Mouse (Mus musculus) inflammation-experienced regulatory T-cells, adult 6 months (primary cell): ENCODE results near the gene Mms19. TPM values are rescaled to one million over a fixed set of nuclear protein-coding genes. Genes with fewer than 3 reads are reported as not detected.
A peak's percentile ranks its signal among the peaks of the same experiment; 100 is the strongest.
"Not testable (repeated sequence)": the region's sequence is repeated elsewhere in the genome, so short reads cannot be mapped to it uniquely, and the experiment has no call there.

ENCODE experiments used
- ATAC-seq: one replicate; pipeline ENCODE4 v1.8.0; 2017
- polyA plus RNA-seq, 3 experiments: library from polyadenylated mRNA; unstranded; fragments of 100-300 nt; shearing (Covaris generic); gene quantifications; one replicate each; pipeline ENCODE4 v1.2.1; 2017

The Mms19 gene
- polyA plus RNA-seq, 3 experiments from 2014 or later: 58.6 to 97.5 (median 79.2) TPM

DNA sequence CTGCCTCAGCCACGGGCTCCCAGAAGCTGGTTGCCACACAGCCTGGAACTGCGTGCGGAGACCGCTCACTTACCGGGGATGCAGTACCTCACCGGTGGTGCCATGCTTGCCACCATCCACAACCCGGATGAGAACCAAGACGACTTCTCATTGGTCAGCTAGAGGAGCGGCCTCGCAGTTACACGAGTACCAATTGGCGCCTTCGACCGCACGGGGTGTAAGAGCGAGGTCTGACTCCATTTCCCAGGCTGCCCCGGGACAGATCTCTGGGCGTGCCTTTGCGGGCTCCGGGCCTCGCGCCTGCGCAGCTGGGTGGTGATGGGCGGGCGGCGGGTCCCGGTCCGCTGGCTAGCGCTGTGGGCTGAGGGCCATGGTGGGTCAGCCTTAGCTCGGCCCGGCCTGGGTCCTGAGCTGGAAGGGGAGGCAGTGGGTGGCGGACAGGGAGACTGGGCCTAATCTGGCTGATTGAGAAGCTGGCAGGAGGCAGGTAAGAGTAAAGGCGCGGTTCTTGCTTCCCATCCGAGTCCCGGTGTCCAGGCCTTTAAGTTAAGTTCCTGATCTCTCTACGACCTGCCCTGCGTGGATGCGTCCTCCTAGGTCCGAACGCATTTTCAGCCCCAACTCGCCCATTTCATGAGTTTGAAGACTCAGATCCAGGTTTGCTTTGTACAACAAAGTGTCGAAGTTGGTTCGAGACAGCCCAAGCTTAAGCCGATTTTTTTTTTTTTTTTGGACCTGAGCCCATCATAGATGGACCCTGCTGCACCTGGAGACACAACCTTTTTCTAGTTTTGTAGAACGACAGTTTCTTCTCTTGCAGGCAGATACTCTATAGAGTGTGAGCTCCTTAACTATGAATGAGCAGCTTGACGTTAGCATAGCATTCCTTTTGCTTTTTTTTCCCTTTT, 47.5 kb downstream of the Mms19 start, which contains the start of the genes Exosc1 and Zdhhc16:
Gene Exosc1 (minus strand): TSS at position 245 of the 908 bp plus-strand sequence.
Gene Zdhhc16 (plus strand): TSS at position 302 of the 908 bp plus-strand sequence.
- ATAC-seq: peak; percentile 99

- ATAC-seq: peak; percentile 31
These were observed 48.3 kb downstream of the Mms19 start for GRCm38 (mm10) chr19:41932686-41933085.

DNA sequence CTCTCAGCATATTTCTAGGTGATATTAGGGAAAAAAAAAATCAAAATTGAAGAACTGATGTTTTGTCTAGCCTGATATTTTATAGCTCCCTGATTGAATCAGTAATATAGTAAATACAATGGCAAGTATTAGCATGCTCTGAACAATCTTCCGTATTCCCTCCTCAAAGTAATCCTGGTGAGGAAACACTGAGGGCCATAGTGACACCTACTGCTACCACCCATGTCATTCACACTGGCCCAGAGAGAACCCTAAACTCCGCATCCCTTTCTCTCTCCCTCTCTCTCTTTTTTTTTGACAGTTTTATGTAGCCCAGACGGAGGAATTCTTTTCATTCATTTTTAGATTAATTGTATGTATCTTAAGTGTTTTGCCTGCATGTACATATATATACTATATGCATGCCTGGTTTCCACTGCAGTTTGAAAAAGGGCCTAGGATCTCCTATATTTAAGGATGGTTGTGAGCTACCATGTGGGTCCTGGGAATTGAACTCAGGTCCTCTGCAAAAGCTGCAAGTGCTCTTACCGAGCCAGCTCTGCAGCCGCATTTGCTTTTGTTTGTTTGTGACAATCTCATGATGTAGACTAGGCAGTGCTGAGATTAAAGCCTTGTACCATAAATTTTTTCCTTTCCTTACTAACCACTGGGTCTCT, 60.4 kb downstream of the Mms19 start:
- ATAC-seq: no peak

DNA sequence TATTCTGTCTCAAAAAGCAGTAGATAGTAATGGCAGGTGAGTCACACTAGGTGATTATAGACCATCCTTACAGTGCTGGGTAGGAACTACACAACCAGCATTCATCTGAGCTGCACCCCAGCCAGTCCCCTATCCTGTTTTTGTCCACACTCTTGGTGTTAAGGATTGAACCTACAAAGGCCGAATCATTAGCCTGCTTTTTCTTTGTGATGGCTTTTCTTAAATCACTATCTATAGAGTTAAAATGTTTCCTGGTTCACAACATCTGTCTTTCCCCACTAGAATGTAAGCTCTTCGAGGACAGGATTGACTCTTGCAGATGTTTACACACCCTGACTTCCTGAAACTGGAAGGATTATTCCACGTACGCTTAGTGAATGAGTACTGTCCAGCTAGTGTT, 61.5 kb downstream of the Mms19 start:
- no peak for ATAC-seq

DNA sequence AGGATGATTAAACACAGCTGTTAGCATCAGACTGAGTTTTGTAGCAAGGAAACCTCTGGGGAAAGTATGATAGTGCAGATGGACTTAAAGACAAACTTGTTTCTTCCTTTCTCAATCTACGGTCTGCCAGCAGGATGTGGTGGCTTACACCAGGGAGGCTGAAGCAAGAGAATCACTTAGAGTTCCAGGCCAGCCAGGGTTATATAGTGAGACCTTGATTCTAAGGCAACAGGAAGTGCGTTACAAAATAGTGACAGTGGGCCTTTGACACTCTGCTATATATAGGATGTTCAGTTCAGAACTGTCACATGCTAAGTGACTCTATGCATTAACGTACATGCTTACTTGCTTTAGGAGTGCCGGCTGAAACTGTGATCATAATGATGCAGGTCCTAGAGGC, 64.1 kb downstream of the Mms19 start:
- peak; percentile 20 for ATAC-seq

DNA sequence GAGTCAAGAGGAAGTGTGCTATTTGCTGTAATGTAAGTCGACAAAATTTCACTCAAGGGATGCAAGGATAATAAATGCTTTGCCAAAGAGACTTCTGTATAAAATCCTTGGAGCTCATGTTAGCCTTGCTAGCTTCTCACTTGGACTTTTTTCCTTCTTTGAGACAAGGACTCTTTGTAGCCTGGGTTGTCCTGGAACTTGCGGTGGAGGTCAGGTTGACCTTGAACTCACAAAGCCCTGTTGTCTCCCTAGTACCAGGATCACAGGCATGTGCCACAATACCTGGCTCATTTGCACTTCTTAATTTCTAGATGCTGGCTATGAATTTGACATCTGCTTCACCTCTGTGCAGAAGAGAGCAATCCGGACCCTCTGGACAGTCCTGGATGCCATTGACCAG, 65.7 kb downstream of the Mms19 start:
- ATAC-seq: no peak

DNA sequence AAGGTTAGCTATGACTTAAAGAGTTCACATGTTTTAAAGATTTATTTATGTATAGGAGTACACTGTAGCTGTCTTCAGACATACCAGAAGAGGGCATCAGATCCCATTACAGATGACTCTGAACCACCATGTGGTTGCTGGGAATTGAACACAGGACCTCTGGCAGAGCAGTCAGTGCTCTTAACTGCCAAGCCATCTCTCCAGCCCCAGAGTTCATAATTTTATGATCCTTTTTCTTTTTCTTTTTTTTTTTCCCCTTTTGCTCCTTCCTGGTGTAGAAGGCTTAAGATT, 66.4 kb downstream of the Mms19 start:
- not testable (repeated sequence) for ATAC-seq

DNA sequence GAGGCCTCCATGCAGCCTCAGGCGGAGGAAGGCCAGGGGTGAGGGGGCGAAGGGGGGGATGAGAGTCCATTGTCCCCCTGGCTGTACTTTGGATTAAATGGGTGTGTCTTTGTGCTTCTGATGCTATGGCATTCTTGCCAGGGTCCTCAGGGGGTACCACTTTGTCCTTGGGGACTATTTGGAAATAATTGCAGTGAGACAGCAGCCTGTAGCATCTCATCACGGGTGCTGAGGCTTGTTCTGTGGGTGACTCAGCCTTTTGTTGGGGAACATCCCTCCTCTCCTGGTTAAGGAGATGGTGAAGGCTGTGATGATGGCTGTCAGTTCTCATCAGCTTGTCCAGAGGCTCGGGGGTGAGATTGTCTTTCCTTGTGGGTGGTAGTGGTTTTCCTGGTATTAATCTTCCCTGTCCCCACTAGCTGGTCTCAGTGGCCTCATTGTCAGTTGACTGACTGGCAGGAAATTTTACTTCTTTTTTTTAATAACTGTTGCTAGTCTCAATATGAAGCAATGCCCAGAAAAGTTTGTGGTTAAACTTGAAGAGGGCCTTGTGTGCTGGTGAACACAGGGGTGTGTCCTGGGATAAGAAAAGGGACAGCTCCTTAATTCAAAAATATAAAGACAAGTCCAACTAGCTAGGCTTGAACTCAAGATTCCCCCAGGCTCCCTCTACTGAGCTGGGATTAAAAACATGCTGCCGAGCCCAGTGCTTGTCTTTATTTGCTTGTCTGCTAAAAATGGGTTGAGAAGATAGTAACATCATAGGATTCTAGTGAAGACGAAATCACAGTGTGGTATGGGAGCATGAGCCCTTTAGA, 67.0 kb downstream of the Mms19 start:
- no peak for ATAC-seq

- ATAC-seq: no peak
These were observed 68.6 kb downstream of the Mms19 start for GRCm38 (mm10) chr19:41912121-41913080.

GRCm38 (mm10) chr19:41911178-41912073, 69.5 kb downstream of the Mms19 start, which contains the start of gene Pgam1:
Gene Pgam1 (plus strand): TSS chr19:41911923.
- peak; percentile 84 for ATAC-seq

DNA sequence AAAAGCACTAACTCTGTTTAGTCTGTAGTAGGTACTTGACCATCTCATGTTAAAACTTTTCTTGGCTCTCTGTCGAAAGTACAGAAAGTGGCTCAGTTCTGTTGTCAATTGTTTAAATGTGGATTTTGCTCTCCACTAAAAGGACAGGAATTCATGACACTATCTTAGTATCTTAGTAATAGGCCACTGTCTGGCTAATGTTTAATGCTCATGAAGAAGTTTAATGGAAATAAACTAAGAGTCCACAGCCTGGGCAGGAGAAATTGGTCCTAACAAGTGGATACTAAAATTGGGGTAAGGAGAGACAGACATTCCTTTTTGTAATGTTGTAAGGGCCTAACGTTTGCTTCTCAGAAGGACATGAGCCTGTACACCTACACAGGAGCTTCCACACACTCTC, 70.6 kb downstream of the Mms19 start:
- no peak for ATAC-seq

- ATAC-seq: no peak
These were observed 72.2 kb downstream of the Mms19 start for GRCm38 (mm10) chr19:41908736-41909135.

GRCm38 (mm10) chr19:41907079-41907760, 73.7 kb downstream of the Mms19 start:
- ATAC-seq: no peak

DNA sequence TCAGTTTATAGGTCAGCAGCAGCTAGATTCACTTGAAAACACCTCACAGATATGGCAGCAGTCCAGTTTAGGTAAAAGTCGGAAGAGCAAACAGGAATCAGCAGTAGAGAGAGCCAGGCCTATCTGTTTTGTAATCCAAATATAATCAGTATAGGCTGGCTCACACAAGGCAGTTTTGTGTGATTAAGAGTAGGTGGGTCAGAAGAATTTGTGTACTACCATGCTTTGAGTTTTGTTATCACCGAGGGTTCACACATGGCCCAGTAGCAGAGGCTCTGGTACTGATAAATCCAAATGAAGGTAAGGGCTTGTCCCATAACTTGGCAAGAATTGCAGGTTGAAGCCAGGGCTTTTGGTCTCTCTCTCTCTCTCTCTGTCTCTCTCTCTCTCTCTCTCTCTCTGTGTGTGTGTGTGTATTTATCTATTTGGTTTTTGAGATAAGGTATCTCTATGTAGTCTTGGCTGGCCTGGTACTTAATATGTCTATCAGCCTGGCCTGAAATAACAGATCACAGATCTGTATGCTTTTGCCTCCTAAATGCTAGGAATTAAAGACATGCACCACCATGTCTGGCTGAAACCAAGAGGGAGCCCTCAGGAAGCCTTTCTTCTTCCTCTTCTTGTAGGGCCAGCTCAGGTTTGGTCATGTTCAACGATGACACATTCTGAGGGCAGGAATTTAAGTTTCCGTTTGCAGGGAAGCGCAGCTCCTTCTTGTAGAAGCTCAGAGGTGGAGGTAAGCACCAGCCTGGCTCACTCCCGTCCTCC, 74.5 kb downstream of the Mms19 start:
- ATAC-seq: no peak

DNA sequence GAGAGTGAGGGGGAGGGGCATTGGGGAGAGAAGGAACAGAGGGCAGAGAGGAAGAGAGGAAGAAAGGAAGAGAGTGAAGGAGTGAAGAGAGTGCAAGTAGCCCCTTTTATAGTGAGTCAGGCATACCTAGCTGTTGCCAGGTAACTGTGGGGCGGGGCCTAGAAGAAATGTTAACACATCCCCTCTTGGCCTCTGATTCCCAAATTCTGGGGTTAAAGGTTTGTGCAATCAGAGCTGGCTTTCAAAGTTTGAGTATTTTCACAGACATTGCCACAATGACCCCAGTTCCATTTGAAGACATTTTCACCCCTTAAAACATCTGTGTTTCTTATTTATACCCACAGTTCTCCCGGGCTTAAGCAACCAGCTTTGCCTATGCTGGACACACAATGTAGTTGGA, 75.7 kb downstream of the Mms19 start:
- no peak for ATAC-seq

- no peak for ATAC-seq
These were observed 77.9 kb downstream of the Mms19 start for GRCm38 (mm10) chr19:41902848-41903593.

- no peak for ATAC-seq
These were observed 79.3 kb downstream of the Mms19 start for GRCm38 (mm10) chr19:41901696-41902095.

DNA sequence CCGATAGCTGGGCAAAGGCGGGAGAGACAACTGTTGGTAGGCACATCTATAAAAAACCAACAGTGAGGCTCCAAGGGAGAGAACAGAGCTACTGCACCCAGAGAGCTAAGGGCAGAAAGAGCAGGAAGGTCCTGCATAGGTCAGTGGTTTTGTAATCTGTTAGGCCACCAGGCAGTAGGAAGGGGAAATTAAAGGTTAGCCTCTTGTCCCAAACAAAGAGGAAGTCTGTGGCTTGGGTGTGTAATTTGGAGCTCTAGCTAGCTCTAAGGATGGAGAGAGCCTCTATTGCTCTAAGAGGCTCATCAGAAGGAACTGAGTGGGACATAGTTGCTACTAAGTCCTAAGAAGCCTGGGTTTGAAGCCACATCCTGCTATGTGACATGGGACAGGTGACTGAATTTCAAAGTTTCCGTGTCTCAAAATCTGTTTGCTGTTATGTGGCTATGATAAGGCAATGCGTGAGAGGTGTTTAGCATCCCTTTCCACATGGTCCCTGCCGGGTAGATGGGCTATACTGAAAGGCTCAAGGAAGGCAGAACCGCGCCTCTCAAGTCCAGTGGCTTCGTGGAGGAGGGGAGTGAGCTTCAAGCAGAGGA, 80.4 kb downstream of the Mms19 start:
- no peak for ATAC-seq
